Mouse (Mus musculus): ENCODE results near the gene Sez6l. TPM values are rescaled to one million over a fixed set of nuclear protein-coding genes. Genes with fewer than 3 reads are reported as not detected.
A peak's percentile ranks its signal among the peaks of the same experiment; 100 is the strongest.

Gene Sez6l
- total RNA-seq, 4 experiments from 2014 or later: 5.5 to 10.8 (median 7.5) TPM

GRCm38 (mm10) chr5:112498921-112499917, 77.8 kb downstream of the Sez6l start:
- DNase-seq: no peak

- DNase-seq: no peak
These were observed 80.1 kb downstream of the Sez6l start for GRCm38 (mm10) chr5:112496753-112497369.

- no peak for DNase-seq
These were observed 83.5 kb downstream of the Sez6l start for GRCm38 (mm10) chr5:112493492-112493891.

- no peak for DNase-seq
These were observed 85.5 kb downstream of the Sez6l start for GRCm38 (mm10) chr5:112491489-112491888.

GRCm38 (mm10) chr5:112488101-112488776, 88.7 kb downstream of the Sez6l start:
- no peak for DNase-seq

GRCm38 (mm10) chr5:112487504-112487903, 89.5 kb downstream of the Sez6l start:
- DNase-seq: no peak

GRCm38 (mm10) chr5:112486415-112486814, 90.6 kb downstream of the Sez6l start:
- peak; percentile 20 for DNase-seq

GRCm38 (mm10) chr5:112484924-112485715, 91.9 kb downstream of the Sez6l start:
- DNase-seq: no peak

- DNase-seq: no peak
These were observed 94.0 kb downstream of the Sez6l start for GRCm38 (mm10) chr5:112483030-112483429.

GRCm38 (mm10) chr5:112482551-112482950, 94.4 kb downstream of the Sez6l start:
- DNase-seq: no peak

GRCm38 (mm10) chr5:112481946-112482410, 95.0 kb downstream of the Sez6l start:
- DNase-seq: no peak

GRCm38 (mm10) chr5:112473453-112473852, 103.5 kb downstream of the Sez6l start:
- DNase-seq: no peak

GRCm38 (mm10) chr5:112470144-112470543, 106.8 kb downstream of the Sez6l start:
- peak; percentile 21 for DNase-seq

GRCm38 (mm10) chr5:112468986-112469581, 107.9 kb downstream of the Sez6l start:
- no peak for DNase-seq

- peak; percentile 13 for DNase-seq
These were observed 110.7 kb downstream of the Sez6l start for GRCm38 (mm10) chr5:112466331-112466730.

- no peak for DNase-seq
These were observed 117.1 kb downstream of the Sez6l start for GRCm38 (mm10) chr5:112459903-112460302.

- DNase-seq: no peak
These were observed 121.9 kb downstream of the Sez6l start for GRCm38 (mm10) chr5:112454966-112455555.

- no peak for DNase-seq
These were observed 123.9 kb downstream of the Sez6l start for GRCm38 (mm10) chr5:112453088-112453487.

- DNase-seq: no peak
These were observed 128.1 kb downstream of the Sez6l start, which contains the start of gene Gm6588 for GRCm38 (mm10) chr5:112448747-112449440. Gm6588 (plus strand) TSS chr5:112449426.

- DNase-seq: no peak
These were observed 138.4 kb downstream of the Sez6l start for GRCm38 (mm10) chr5:112438535-112438934.

All from adrenal gland, adult 8-10 months (tissue).